Mouse (Mus musculus) right cerebral cortex, postnatal 14 days (tissue): ENCODE data around the gene Zbtb43.
A peak's percentile ranks its signal among the peaks of the same experiment; 100 is the strongest.

Experiments
- DNase-seq: peaks from one replicate; pipeline ENCODE4 v3.0.0; 2022

Zbtb43 gene

DNA sequence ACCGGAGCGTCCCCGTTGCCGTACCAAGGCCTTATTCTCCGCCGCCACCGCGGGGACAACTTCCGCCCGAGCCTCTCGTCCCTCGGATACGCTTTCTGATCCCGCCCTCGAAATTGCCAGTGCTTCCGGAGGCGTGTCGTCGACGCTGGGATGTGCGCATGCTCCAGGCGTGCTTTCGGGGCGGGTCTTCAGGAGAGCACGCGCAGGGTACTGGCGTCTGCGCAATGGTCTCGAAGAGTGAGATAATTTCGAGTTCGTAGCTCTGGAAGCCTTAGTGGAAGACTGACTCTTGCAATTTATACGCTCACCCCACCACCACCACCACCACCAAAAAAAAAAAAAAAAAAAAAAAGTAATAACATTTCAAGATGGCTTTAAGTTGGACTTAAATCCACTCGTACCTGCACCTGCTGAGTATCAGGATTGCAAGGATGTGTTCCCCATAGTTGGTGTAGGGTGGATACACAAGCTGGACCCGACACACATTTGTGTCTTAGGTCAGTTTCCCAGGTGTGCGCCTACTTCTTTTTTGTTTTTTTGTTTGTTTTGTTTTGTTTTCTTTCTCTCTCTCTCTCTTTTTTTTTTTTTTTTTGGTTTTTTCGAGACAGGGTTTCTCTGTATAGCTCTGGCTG is at the start of gene Zbtb43:
Zbtb43 (minus strand) TSS at position 94 of the 632 bp plus-strand sequence.
- peak; percentile 95 for DNase-seq

DNA sequence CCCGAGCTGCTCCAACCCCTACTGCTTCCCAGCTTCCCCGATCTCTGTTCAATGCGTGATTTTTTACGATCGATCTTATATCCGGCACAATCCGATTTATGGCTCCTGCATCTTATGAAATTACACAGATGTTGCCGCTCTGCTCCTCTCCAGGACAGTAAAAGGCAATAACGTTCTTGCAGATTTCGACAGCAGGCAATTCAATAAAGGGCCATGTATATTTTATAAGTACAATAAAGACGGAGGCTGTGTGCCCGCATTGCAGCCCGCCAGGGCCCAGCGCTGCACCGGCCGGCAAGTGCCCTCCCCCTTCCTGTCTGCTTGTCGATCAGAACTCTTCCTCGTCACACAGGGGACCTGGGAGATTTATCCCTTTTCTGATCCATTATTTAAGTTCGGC is 47.5 kb upstream of the Zbtb43 start:
- no peak for DNase-seq

DNA sequence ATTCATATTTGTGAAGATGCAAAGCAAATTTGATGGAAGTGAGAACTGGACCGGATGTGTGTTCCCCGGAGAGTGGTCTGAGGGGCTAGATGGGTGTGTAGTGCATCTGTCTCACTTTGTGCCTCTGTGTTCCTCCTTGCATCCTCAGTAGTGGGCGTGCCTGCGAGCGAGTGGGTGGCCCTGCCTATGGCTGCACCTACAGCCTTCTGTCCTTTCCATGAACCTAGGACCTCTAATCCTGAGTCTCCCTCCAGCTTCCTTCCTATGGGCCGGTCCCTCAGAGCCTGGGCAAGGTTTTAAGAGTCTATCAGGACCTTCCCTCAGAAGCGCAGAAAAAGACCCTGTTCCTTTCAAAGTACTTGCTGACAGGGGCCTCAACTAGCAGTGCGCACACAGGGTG is 47.1 kb upstream of the Zbtb43 start:
- DNase-seq, result no peak

DNA sequence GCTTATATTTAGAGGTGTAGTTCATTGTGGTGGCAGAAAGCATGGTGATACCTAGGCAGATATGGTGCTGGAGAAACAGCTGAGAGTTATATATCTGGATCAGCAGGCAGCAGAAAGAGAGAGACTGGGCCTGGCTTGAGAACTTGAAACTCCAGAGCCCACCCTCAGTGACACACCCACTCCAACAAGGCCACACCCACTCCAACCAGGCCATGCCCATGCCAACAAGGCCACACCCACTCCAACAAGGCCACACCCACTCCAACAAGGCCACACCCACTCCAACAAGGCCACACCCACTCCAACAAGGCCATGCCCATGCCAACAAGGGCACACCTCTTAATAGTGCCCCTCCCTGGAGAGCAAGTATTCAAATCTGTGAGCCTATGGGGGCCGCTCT is 42.4 kb upstream of the Zbtb43 start:
- DNase-seq, result no peak

DNA sequence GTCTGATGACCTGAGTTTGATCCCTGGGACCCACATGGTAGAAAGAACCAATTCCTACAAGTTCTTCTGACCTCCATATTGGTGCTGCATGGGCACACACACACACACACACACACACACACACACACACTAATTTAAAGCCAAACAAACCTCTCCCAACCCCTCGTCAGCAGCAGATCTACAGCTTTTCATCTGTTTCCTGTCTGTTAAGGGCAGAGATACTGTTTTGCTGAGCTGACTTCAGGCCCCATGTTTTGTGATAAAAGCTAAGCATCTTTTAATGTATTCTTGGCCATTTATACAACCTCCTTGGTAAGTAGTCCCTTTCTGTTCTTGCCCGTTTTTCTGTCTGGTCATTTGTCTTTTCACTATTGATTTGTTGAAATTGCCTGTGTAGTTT is 34.2 kb upstream of the Zbtb43 start:
- no peak for DNase-seq

DNA sequence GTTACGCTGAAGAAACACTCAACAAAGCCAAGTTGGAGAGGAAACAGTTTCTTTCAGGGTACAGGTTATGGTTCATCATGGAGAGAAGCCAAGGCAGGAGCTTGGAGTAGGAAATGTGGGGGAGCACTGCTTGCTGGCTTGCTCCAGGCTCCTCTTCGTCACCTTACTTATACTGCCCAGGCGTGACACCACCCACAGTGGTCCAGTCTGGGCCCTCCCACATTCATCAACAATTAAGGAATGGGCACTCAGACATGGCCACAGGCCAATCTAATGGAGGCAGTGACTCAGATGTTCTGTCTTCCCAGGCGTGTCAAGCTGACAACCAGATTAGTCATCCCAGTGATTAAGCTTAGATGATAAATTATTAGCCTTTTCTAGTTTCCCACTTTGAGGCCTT is 29.9 kb upstream of the Zbtb43 start:
- no peak for DNase-seq

DNA sequence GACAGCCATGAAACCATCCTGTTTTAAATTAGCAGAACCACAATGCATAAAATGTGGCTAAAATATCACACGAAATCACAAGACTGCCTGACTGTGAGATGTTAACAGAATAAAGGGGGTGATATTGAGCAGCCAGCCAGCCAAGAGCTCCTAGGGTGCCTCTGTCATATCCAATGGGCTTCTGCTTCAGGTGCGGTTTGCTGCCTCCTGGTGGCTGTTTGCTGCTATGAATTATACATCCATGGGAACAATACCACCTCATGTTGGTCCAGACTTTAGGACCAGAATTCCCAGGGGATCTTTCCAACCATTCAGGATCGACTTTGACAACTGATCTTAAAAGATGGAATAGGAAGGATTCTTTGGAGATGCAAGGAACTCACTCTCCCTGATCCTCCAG is 27.3 kb upstream of the Zbtb43 start:
- DNase-seq, result no peak

DNA sequence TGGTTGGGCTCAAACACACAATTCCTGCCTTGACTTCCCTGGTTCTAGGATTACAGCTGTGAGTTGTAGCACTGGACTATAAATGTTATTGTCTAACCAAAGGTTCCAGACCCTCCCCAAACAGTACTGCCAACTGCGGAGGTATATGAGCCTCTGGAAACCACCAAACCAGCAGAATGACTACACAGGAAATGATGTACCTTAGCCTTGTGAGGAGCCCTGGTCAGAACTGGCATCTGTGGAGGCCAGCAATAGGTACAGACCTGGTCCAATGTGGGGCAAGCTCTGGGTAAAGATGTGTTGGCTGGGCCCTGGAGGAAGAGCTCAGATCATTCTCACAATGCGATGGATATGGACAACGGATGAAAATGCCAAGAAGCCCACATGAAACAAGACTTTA is 23.7 kb upstream of the Zbtb43 start:
- DNase-seq, result no peak

DNA sequence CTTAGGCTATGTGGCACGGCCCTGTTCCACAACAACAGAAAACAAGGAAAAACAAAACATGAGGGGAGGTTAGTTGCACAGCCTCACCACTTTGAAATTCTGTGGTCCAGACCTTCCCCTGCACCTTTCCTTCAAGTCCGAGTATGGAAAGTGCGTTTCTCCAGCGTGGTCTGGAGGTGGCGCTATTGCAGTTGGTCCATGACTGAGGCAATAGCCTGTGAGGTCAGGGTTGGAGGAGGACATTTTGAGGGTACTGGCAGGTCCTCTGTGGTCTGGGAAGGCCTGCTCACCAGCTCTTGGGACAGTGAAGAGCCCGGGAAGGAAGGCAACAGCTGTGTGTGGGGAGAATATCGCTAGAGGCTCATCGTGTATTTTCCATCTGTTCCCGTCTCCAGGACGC is 21.2 kb upstream of the Zbtb43 start:
- no peak for DNase-seq

DNA sequence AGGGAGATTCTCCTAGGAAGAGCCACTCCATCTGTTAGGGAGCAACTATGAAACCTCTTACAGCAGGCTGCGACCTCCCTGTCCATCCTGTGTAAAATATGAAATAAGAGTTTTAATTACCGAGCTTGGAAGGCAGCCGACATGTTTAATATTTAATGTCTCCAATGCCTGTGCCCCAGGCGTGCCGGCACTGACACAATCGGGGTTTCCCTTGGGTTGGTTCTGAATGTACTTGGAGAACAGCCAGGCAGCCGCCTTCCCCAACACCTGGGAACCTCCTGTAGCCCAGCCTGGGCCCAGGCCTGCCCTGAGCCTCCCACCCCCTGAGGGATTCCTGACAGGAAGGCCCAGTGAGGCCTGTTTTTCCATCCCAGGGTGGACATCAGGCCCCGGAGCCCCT is 19.0 kb upstream of the Zbtb43 start:
- DNase-seq, result no peak

DNA sequence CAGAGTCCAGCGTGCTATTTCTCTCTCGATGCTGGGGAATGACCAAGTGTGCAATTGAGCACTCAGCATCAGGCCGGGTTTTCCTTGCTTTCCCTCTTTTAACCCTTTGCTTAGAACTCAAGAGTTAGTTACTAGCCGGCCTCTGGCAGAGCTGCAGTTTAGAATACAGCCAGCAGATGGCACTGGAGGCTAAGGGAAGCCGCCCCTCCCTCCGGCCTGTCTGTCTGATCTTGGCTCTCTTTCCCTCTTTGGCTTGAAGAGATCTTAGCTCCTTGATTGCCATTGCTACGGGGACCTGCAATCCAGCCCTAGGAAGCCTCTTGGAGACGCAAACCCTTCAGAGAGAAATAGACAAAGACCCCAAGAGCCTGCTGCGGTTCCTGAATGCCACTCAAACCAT is 18.5 kb upstream of the Zbtb43 start:
- DNase-seq, result peak; percentile 77

DNA sequence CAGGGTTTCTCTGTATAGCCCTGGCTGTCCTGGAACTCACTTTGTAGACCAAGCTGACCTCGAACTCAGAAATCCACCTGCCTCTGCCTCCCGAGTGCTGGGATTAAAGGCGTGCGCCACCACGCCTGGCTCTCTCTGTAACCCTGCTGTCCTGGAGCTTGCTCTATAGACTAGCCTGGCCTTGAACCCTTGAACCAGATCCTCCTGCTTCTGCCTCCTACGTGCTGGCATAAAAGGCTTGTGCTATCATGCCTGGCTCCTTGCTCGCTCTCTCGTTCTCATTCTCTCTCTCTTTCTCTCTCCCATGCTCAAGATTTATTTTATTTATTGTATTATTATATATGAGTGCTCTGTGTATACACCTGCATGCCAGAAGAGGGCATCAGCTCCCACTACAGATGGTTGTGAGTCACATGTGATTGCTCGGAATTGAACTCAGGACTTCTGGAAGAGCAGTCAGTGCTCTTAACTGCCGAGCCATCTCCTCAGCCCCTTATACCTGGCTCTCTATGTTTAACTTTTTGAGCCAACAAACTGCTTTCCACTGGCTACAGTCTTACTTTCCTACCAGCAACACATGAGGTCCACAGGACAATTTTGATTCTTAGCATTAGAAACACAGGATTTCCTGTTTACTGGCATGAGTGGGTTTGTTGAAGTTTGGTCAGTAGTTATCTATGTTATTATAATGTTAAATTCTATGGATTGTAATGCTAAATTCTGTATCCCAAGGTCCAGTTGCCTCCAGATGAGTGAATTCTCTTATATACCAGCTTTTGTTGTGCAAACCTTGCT is 9.8 kb upstream of the Zbtb43 start:
- DNase-seq, result no peak

DNA sequence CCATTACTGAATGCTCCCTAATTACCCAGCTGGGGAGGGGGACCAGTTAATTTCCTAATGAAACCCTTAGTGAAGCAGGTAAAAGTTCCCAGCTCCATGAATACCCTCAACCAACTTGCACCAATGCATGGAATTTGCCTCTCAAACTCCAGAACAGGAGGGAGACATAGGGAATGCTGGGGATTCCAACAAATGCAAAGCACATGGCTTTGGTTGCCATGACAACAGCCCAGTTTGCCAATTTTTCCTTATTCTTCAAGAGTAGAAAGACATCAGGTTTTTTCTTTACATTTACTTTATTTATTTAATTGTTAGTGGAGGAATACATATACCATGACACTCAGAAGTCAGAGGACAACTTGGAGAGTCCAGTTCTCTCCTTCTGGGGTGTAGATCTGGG is 7.6 kb upstream of the Zbtb43 start:
- peak; percentile 78 for DNase-seq

DNA sequence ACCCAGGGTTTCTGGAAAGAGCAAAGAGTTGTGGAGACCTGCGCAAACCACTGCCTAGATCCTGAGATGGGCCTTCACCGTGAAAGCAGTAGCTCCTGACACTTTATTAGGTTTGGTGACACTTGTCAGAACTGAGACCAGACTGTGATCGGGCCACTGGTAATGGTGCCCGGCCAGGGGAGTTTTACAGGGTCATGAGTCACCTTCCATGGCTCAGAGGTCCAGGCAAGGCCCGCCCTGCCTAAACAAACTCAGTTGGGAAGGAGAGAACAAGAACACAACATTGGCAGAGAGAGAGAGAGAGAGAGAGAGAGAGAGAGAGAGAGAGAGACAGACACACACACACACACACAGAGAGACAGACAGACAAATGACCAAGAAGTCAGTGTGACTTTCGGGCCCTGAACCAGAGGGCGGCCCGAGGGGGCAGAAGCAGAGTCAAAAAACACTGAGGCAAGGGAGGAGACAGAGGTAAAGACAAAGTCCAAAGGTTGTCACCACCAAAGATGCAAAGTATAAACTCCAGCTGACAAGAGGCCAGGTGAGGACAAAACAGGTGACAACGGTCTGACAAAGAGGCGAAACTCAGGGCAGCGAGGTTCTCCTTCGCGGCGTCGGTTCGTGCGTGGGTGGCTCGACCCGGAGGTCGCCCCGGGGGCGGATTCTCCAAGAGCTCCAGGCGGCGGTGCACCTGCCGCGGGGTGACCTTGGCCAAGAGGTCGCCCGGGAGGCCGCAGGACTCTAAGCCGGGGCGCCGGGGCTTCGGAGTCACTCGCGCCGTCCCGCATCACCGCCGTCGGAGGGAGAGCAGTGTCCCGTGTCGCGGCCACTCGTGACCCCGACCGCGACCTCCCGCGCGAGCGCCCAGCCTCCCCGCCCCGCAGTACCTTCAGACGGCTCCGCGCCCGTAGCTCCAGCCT is 553 bp downstream of the Zbtb43 start:
- DNase-seq, result no peak

DNA sequence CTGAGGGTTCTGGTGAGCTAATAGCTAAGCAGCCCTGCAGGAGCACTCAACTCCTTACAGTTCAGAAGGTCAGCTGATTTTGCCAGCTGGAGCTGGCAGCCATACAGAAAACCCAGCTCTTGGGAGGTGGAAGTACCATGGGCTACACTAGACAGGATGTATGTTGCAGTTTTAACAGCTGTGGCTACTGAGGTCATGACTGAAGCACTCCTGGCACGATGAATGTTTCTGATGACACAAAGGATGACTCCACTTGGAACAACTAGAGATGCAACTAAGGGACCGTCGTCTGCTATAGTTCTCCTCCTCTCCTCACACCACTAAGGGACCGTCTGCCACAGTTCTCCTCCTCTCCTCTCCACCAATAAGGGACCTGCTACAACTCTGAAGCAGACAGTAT is 2.4 kb downstream of the Zbtb43 start:
- DNase-seq, result no peak

DNA sequence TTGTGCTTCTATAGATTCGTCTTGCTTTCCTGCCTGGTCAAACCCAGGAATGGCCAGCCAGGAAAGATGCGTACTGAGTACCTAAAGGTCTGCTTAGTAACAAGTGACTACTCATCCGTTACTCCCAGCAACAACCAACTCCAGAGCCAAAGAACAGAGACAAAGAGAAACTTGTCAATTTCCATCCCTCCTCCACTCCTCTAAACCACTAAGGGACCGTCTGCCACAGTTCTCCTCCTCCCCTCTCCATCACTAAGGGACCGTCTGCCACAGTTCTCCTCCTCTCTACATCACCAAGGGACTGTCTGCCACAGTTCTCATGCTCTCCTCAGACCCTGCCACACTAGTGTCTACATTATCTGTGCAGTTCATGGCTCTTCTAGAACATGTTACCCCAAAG is 3.1 kb downstream of the Zbtb43 start:
- no peak for DNase-seq

DNA sequence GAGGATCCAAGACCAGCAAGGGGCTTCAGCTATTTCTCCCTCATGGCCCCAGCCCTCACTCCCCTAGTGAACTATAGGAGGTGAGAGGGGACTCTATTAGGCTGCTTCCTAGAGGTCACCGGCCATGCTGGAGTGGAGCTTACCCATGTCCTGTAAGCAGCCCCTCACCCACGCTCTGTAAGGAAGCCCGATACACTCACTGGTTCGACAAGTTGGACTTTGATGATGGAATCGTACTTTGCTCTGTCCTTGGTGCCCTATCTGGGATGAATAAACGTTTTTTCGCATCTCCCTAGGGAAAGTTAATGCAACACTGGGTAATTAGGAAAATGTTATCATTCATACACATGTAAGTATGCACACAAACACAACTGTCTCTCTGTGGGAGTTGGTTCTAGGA is 6.3 kb downstream of the Zbtb43 start:
- DNase-seq, result no peak

DNA sequence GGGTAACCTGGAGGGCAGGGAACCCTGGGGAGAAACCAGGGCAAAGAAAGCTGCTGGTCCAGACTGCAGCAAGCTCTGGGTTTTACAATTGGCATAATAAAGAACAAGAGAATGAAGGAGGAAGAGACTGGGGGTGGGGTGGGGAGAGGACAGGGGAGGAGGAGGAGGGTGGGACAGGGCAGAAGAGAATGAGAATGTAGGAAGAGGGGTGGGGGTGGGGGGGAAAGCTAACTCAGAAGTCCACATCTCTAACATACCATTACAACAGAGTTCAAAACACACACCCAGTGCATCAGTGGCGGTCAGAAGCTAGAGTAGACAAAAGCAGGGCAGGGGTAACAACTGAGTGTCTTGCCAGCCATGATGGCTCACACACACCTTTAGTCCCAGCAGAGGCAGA is 7.3 kb downstream of the Zbtb43 start:
- no peak for DNase-seq

DNA sequence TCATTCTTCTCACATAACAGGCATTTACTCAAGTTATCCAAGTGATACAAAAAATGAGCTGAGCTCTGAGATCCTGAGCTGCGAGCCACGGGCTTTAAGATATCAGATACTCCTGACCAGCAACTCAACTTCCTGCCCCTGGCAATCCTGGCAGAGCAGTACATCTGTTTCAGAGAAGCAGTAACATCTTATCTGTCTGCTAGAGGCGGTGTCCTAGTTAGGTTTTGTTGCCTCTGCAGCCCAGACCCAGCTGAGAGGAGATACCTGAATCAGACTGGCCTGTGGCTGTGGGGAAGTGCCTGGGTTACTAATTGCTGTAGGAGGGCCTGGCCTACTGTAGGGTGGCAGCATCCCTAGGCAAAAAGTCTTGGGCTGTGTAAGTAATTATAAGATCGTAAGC is 8.7 kb downstream of the Zbtb43 start:
- no peak for DNase-seq

DNA sequence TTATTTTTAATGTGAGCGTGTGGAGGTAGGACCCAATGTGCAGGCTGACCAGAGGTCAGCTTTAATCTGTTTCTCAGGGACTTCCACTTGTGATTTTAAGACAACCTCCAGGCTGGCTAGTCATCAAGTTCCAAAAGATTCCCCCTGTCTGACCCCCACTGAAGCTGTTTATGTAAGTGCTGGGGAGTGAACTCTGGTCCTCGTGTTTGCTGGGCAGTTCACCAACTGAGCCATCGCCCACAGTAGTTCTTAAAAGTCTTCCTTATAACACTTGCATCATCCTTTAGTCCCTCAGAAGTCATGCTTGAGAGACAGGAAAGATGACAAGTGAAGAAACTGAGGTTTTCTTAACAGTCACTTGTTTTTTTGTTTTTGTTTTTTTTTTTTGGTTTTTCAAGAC is 11.7 kb downstream of the Zbtb43 start:
- DNase-seq, result no peak

DNA sequence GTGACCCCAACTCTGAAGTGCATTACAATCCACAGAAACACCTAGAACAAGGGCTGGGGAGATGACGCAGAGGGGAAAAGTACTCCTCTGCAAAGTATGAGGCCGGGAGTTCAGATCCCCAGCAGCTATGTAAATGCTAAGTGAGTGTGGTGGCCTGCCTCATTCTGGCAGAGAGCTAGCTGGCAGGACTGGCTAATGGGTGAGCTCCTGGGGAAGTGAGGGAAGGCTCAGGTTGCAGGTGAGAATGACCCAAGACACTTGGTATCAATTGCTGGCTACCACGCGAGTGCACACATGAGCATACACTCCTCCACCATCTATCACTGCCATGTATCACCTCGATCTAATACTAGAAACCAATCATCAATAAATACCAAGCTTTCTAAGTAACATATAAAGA is 12.1 kb downstream of the Zbtb43 start:
- no peak for DNase-seq

DNA sequence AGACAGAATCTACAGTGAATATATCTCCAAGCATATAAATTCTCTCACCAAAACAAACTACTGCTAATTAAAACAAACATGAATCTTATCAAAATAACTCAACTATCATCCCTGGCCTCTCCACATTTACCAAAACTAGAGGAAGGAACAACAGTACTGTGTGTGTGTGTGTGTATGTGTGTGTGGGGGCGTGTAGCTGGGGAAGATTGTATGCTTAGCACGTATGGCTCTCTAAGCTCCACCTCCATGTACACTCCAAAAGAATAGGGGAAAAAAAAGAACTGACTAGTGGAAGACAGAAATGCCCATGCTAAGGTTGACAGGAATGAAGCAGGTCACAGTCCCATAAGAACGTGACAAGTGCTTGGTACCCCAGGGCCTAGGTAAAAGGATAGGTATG is 13.0 kb downstream of the Zbtb43 start:
- DNase-seq, result no peak

DNA sequence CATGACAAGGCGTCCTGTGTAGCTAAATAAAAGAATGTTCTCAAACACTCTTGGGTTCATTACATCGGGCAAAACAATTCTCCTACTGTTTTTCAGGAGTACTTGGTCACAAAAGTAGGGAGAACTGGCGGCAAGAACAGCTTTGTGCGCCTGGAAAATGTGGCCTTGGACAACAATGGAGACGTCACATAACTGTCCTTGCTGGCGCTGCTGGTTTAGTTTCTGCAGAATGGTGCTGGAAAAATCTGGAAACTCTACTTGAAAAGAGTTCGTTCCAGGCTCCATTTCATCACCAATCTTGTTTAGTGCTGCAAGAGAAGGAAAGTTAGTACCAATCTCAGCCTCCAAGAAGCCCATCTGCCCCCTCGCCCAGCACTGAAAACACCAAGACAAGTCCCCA is 13.5 kb downstream of the Zbtb43 start:
- no peak for DNase-seq

DNA sequence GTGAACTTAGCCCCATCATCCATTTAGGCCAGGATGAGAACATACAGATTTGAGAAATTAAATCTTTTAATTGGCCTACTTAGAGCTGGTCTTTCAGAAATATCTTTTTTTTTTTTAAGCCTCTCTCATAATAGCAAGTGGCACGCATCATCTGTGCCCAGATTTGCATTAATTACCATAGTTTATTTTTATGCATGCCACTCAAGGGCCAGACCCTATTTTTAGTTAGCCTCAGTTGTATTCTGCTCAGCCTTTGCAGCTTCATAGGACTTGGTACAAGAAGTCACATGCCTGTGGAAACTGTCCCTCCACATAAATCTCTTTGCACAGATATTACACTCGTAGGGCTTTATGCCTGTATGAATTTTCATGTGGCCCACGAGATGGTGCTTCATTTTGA is 14.9 kb downstream of the Zbtb43 start:
- no peak for DNase-seq
